Mouse (Mus musculus): ENCODE measurements around the gene Lifr. TPM values are rescaled to one million over a fixed set of nuclear protein-coding genes. Genes with fewer than 3 reads are reported as not detected.

The Lifr gene
- polyA plus RNA-seq, 1 experiment from 2014 or later = 17.3 TPM

GRCm38 (mm10) chr15:7112227-7112907, 22.0 kb downstream of the Lifr start:
- Histone ChIP-seq H3K36me3 (no peaks in the 10 kb centered on the region), H3K27ac (ENCODE audit: poor library complexity, severe bottlenecking) (no peak overlapping the region), H3K4me2 (no peak overlapping the region), H3K9me3 (replicated peaks) (no peaks in the 10 kb centered on the region; the same call in 1 of the 2 replicates), H3K4me3 (no peak overlapping the region), H3K4me1 (replicated peaks) (0 out of 2 replicates have a peak, but pooled peaks cover 5% of the 10 kb centered on the region), H3K27me3 (replicated peaks) (no peaks in the 10 kb centered on the region), H3K9ac (no peak overlapping the region)
- ATAC-seq (ENCODE audit: insufficient number of reproducible peaks, low FRiP score) = no peak
- WGBS = 71% methylated on average over 6 of the region's 6 CpGs

GRCm38 (mm10) chr15:7113906-7114305, 23.5 kb downstream of the Lifr start:
- H3K36me3 ChIP-seq = no peaks in the 10 kb centered on the region
- H3K27ac ChIP-seq (ENCODE audit: poor library complexity, severe bottlenecking) = no peak overlapping the region
- 59% methylated on average over 3 of the region's 3 CpGs for WGBS
- H3K9me3 ChIP-seq (replicated peaks) = no peaks in the 10 kb centered on the region; the same call in 1 of the 2 replicates
- H3K4me1 ChIP-seq (replicated peaks) = 0 out of 2 replicates have a peak, but pooled peaks cover 5% of the 10 kb centered on the region
- ATAC-seq (ENCODE audit: insufficient number of reproducible peaks, low FRiP score) = no peak
- no peak overlapping the region for H3K4me2 ChIP-seq
- H3K4me3 ChIP-seq = no peak overlapping the region
- H3K9ac ChIP-seq = no peak overlapping the region
- no peaks in the 10 kb centered on the region for H3K27me3 ChIP-seq (replicated peaks)

- no peak overlapping the region for H3K9ac ChIP-seq
- no peaks in the 10 kb centered on the region for H3K27me3 ChIP-seq (replicated peaks)
- no peak overlapping the region for H3K4me3 ChIP-seq
- ATAC-seq (ENCODE audit: insufficient number of reproducible peaks, low FRiP score) = no peak
- no peaks in the 10 kb centered on the region for H3K9me3 ChIP-seq (replicated peaks)
- no peak overlapping the region for H3K27ac ChIP-seq (ENCODE audit: poor library complexity, severe bottlenecking)
- 0 out of 2 replicates have a peak, but pooled peaks cover 5% of the 10 kb centered on the region for H3K4me1 ChIP-seq (replicated peaks)
- H3K4me2 ChIP-seq = no peak overlapping the region
- WGBS = 68% methylated on average over 7 of the region's 7 CpGs
- H3K36me3 ChIP-seq = no peaks in the 10 kb centered on the region
These were observed 25.1 kb downstream of the Lifr start for GRCm38 (mm10) chr15:7115326-7116003.

GRCm38 (mm10) chr15:7116216-7116615, 25.8 kb downstream of the Lifr start:
- H3K27ac ChIP-seq (ENCODE audit: poor library complexity, severe bottlenecking) = no peak overlapping the region
- H3K4me2 ChIP-seq = no peak overlapping the region
- 0 out of 2 replicates have a peak, but pooled peaks cover 5% of the 10 kb centered on the region for H3K4me1 ChIP-seq (replicated peaks)
- H3K9me3 ChIP-seq (replicated peaks) = no peaks in the 10 kb centered on the region
- ATAC-seq (ENCODE audit: insufficient number of reproducible peaks, low FRiP score) = no peak
- H3K4me3 ChIP-seq = no peak overlapping the region
- no peak overlapping the region for H3K9ac ChIP-seq
- no peaks in the 10 kb centered on the region for H3K27me3 ChIP-seq (replicated peaks)
- 69% methylated on average over 1 of the region's 1 CpGs for WGBS
- H3K36me3 ChIP-seq = no peaks in the 10 kb centered on the region

- Histone ChIP-seq H3K36me3 (no peaks in the 10 kb centered on the region), H3K27ac (ENCODE audit: poor library complexity, severe bottlenecking) (no peak overlapping the region), H3K9ac (no peak overlapping the region), H3K4me3 (no peak overlapping the region), H3K27me3 (replicated peaks) (no peaks in the 10 kb centered on the region), H3K9me3 (replicated peaks) (no peaks in the 10 kb centered on the region), H3K4me2 (no peak overlapping the region), H3K4me1 (replicated peaks) (0 out of 2 replicates have a peak, but pooled peaks cover 5% of the 10 kb centered on the region)
- WGBS = 82% methylated on average over 3 of the region's 3 CpGs
- no peak for ATAC-seq (ENCODE audit: insufficient number of reproducible peaks, low FRiP score)
These were observed 26.3 kb downstream of the Lifr start for GRCm38 (mm10) chr15:7116699-7117098.

- ATAC-seq (ENCODE audit: insufficient number of reproducible peaks, low FRiP score) = no peak
- 80% methylated on average over 6 of the region's 6 CpGs for WGBS
- no peak overlapping the region for H3K27ac ChIP-seq (ENCODE audit: poor library complexity, severe bottlenecking)
These were observed 27.5 kb downstream of the Lifr start for GRCm38 (mm10) chr15:7117944-7118343.

GRCm38 (mm10) chr15:7118849-7119248, 28.4 kb downstream of the Lifr start:
- ATAC-seq (ENCODE audit: insufficient number of reproducible peaks, low FRiP score) = no peak
- Histone ChIP-seq H3K36me3 (no peaks in the 10 kb centered on the region), H3K27ac (ENCODE audit: poor library complexity, severe bottlenecking) (no peak overlapping the region), H3K9ac (no peak overlapping the region), H3K27me3 (replicated peaks) (no peaks in the 10 kb centered on the region), H3K4me2 (no peak overlapping the region), H3K9me3 (replicated peaks) (no peaks in the 10 kb centered on the region), H3K4me3 (no peak overlapping the region), H3K4me1 (replicated peaks) (no peaks in the 10 kb centered on the region)
- WGBS = 25% methylated on average over 5 of the region's 5 CpGs

More at GRCm38 (mm10) chr15:7117944-7118343, 27.5 kb downstream of the Lifr start:
- H3K4me3 ChIP-seq = no peak overlapping the region
- H3K9me3 ChIP-seq (replicated peaks) = no peaks in the 10 kb centered on the region
- H3K4me2 ChIP-seq = no peak overlapping the region
- no peaks in the 10 kb centered on the region for H3K36me3 ChIP-seq
- H3K27me3 ChIP-seq (replicated peaks) = no peaks in the 10 kb centered on the region
- no peak overlapping the region for H3K9ac ChIP-seq
- no peaks in the 10 kb centered on the region for H3K4me1 ChIP-seq (replicated peaks)

GRCm38 (mm10) chr15:7119930-7120512, 29.6 kb downstream of the Lifr start:
- no peak overlapping the region for H3K27ac ChIP-seq (ENCODE audit: poor library complexity, severe bottlenecking)
- no peaks in the 10 kb centered on the region for H3K9me3 ChIP-seq (replicated peaks)
- no peaks in the 10 kb centered on the region for H3K36me3 ChIP-seq
- no peak overlapping the region for H3K9ac ChIP-seq
- H3K4me3 ChIP-seq = no peak overlapping the region
- H3K4me2 ChIP-seq = no peak overlapping the region
- H3K27me3 ChIP-seq (replicated peaks) = no peaks in the 10 kb centered on the region
- no peak for ATAC-seq (ENCODE audit: insufficient number of reproducible peaks, low FRiP score)
- WGBS = 73% methylated on average over 8 of the region's 8 CpGs
- no peaks in the 10 kb centered on the region for H3K4me1 ChIP-seq (replicated peaks)

- ATAC-seq (ENCODE audit: insufficient number of reproducible peaks, low FRiP score) = no peak
- H3K36me3 ChIP-seq = no peaks in the 10 kb centered on the region
- 79% methylated on average over 5 of the region's 5 CpGs for WGBS
These were observed 33.5 kb downstream of the Lifr start for GRCm38 (mm10) chr15:7123781-7124450.

GRCm38 (mm10) chr15:7126171-7126570, 35.8 kb downstream of the Lifr start:
- Histone ChIP-seq H3K9ac (no peak overlapping the region), H3K4me2 (no peak overlapping the region), H3K27me3 (replicated peaks) (no peaks in the 10 kb centered on the region), H3K9me3 (replicated peaks) (no peaks in the 10 kb centered on the region), H3K36me3 (no peaks in the 10 kb centered on the region), H3K4me1 (replicated peaks) (peaks cover 10% of the 10 kb centered on the region), H3K4me3 (no peak overlapping the region), H3K27ac (ENCODE audit: poor library complexity, severe bottlenecking) (no peak overlapping the region)
- no peak for ATAC-seq (ENCODE audit: insufficient number of reproducible peaks, low FRiP score)
- 33% methylated on average over 1 of the region's 1 CpGs for WGBS

More at GRCm38 (mm10) chr15:7123781-7124450, 33.5 kb downstream of the Lifr start:
- Histone ChIP-seq H3K4me2 (no peak overlapping the region), H3K27me3 (replicated peaks) (no peaks in the 10 kb centered on the region), H3K4me3 (no peak overlapping the region), H3K4me1 (replicated peaks) (no peaks in the 10 kb centered on the region), H3K9me3 (replicated peaks) (no peaks in the 10 kb centered on the region), H3K27ac (ENCODE audit: poor library complexity, severe bottlenecking) (no peak overlapping the region), H3K9ac (no peak overlapping the region)

GRCm38 (mm10) chr15:7128627-7129126, 38.3 kb downstream of the Lifr start:
- H3K36me3 ChIP-seq = 0 out of 2 replicates have a peak, but pooled peaks cover 6% of the 10 kb centered on the region
- no peaks in the 10 kb centered on the region for H3K9me3 ChIP-seq (replicated peaks)
- 3% methylated on average over 18 of the region's 18 CpGs for WGBS
- ATAC-seq (ENCODE audit: insufficient number of reproducible peaks, low FRiP score) = no peak
- H3K9ac ChIP-seq = peak overlapping the region; percentile 88
- H3K4me3 ChIP-seq = peak overlapping the region; percentile 79
- H3K27ac ChIP-seq (ENCODE audit: poor library complexity, severe bottlenecking) = peak overlapping the region; percentile 89
- H3K4me1 ChIP-seq (replicated peaks) = peaks cover 17% of the 10 kb centered on the region
- no peaks in the 10 kb centered on the region for H3K27me3 ChIP-seq (replicated peaks)
- peak overlapping the region; percentile 87 for H3K4me2 ChIP-seq
